Mouse (Mus musculus) liver, embryonic 11.5 days (tissue): Measurements from ENCODE around the gene 4933402D24Rik. TPM values are rescaled to one million over a fixed set of nuclear protein-coding genes. Genes with fewer than 3 reads are reported as not detected.

Experiments used
- ATAC-seq: fragments of 200-750 bp; cut with Nextera tagmentation; replicated peaks from 2 replicates; pipeline ENCODE4 v1.8.0; 2017; ENCODE audit warnings: moderate number of reproducible peaks, mild to moderate bottlenecking, moderate TSS enrichment, moderate library complexity; ENCODE audit not compliant: low FRiP score
- DNase-seq: peaks from one replicate; pipeline ENCODE4 v3.0.0-alpha.2; 2017; ENCODE audit warnings: low spot score
- H3K27ac ChIP-seq: fragments of 300-500 bp; sonication (generic); 2 replicates; pipeline ENCODE4 v1.5.1; 2014; ENCODE audit warnings: mild to moderate bottlenecking, low read depth, low read length, control low read depth
- H3K27me3 ChIP-seq: fragments of 300-500 bp; sonication (generic); replicated peaks from 2 replicates; pipeline ENCODE4 v1.6.1; 2014; ENCODE audit warnings: low read length, mixed read lengths; ENCODE audit not compliant: control insufficient read depth, insufficient read depth
- H3K36me3 ChIP-seq: fragments of 300-500 bp; sonication (generic); 2 replicates; pipeline ENCODE4 v1.6.1; 2014; ENCODE audit warnings: mild to moderate bottlenecking, low read length, moderate library complexity, mixed read lengths; ENCODE audit not compliant: control insufficient read depth, insufficient read depth
- H3K4me1 ChIP-seq: fragments of 300-500 bp; sonication (generic); replicated peaks from 2 replicates; pipeline ENCODE4 v1.6.1; 2014; ENCODE audit warnings: low read length, mixed read lengths; ENCODE audit not compliant: control insufficient read depth, insufficient read depth
- H3K4me2 ChIP-seq: fragments of 300-500 bp; sonication (generic); 2 replicates; pipeline ENCODE4 v1.6.1; 2014; ENCODE audit warnings: mild to moderate bottlenecking, control low read depth, moderate library complexity
- H3K4me3 ChIP-seq: fragments of 300-500 bp; sonication (generic); 2 replicates; pipeline ENCODE4 v1.5.1; 2014; ENCODE audit warnings: low read depth, low read length, control low read depth
- H3K9ac ChIP-seq: fragments of 300-500 bp; sonication (generic); 2 replicates; pipeline ENCODE4 v1.6.1; 2014; ENCODE audit warnings: low read depth, low read length, control low read depth
- H3K9me3 ChIP-seq: fragments of 300-500 bp; sonication (generic); 2 replicates; pipeline ENCODE4 v1.6.1; 2016; ENCODE audit warnings: low read length, inconsistent platforms, mixed read lengths; ENCODE audit not compliant: control insufficient read depth
- WGBS: fragments of 180-500 bp; shearing (Covaris S2); extraction: QIAGEN DNeasy Blood & Tissue Kit; methylation state at CpG from one replicate; pipeline ENCODE4 v1.1.7; 2014; 5-methylcytosine and 5-hydroxymethylcytosine counted together
- polyA plus RNA-seq: library from polyadenylated mRNA; unstranded; fragments of >200 nt; fragmentation: Nextera tagmentation; extraction: Ambion mirVana; gene quantifications from 2 replicates; pipeline ENCODE4 v1.2.1, GENCODE M21; 2014

The 4933402D24Rik gene
- polyA plus RNA-seq, 1 experiment from 2014 or later = not detected

DNA sequence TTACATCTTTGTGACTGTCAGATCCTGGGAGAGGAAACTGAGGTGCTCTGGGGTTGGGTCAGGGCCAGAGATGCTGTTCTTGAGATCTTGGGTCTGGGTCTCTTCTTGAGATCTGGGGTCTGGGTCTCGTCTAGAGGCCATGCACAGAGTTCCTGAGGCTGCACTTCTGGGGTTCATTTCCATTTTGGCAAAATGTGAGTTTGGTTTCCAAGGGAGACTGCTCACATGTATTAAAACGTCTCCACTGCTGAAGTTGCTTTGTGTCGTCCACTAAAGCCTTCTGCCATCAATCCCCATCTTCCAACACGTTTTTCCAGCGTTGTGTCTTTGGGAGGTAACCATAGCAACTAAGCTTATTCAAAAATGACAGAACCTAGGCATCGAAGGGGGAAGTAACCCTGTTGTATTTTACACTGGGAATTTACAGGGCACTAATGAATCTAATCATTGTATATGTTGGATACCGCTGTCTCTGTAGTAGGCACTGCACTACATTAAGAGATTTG lies 5.1 kb downstream of the 4933402D24Rik start:
- Histone ChIP-seq H3K9ac (no peak overlapping the region), H3K9me3 (no peaks in the 10 kb centered on the region), H3K4me2 (no peak overlapping the region), H3K4me3 (no peak overlapping the region), H3K4me1 (no peaks in the 10 kb centered on the region), H3K27me3 (no peaks in the 10 kb centered on the region), H3K27ac (no peak overlapping the region), H3K36me3 (no peaks in the 10 kb centered on the region)
- WGBS = 56% methylated on average over 7 of the region's 7 CpGs
- ATAC-seq (no peak), DNase-seq (no peak)

DNA sequence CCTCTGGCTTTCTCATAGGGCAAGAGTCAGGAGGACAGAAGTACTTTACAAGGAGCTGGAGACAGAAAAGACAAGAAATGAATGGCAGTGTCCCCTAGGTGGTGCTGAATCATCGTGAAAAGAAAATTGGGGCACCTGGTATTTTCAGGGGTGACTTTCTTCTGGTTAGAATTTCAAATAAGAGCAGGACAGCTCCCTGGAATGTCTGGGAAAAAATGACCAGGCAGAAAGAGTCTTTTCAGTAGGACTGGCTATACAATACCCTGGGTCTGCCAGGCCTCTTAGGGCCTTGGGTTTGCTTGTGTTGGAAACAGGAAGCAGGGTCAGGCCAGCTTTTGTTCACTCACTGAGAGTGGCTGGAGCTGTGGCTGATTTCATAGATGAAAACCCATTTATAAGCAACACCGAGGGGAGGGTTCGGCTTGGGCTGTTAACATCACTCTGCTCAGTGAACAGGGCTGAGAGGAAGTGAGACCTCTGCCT lies 5.8 kb downstream of the 4933402D24Rik start:
- DNase-seq (no peak), ATAC-seq (no peak)
- Histone ChIP-seq H3K4me2 (no peak overlapping the region), H3K9ac (no peak overlapping the region), H3K4me3 (no peak overlapping the region), H3K4me1 (no peaks in the 10 kb centered on the region), H3K36me3 (no peaks in the 10 kb centered on the region), H3K27ac (no peak overlapping the region), H3K27me3 (no peaks in the 10 kb centered on the region), H3K9me3 (no peaks in the 10 kb centered on the region)
- WGBS = 32% methylated on average over 3 of the region's 3 CpGs

DNA sequence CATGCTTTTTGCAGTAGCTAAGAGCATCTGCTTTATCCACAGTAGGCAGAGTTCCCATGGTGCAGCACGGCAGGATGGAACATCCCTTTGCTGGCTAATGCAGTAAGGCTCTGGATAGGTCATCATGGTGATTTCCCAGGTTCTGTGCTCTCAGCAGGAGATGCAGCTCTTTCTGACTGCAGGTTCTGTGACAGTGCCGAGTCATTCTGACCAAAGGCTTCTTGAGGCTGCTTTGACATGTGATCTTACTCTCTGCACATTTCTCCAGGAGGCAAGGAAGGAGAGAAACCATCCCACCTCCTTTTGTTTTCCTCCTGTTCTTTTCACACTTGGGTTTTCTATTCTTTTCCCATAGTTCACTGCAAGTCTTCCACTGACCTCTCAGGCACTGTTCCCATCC lies 13.1 kb downstream of the 4933402D24Rik start:
- 52% methylated on average over 2 of the region's 2 CpGs for WGBS
- H3K36me3 ChIP-seq = 0 out of 2 replicates have a peak, but pooled peaks cover 3% of the 10 kb centered on the region
- no peak overlapping the region for H3K4me3 ChIP-seq
- ATAC-seq (no peak), DNase-seq (no peak)
- H3K27ac ChIP-seq = no peak overlapping the region
- H3K27me3 ChIP-seq = no peaks in the 10 kb centered on the region
- no peaks in the 10 kb centered on the region for H3K9me3 ChIP-seq
- no peaks in the 10 kb centered on the region for H3K4me1 ChIP-seq
- H3K4me2 ChIP-seq = no peak overlapping the region
- no peak overlapping the region for H3K9ac ChIP-seq

DNA sequence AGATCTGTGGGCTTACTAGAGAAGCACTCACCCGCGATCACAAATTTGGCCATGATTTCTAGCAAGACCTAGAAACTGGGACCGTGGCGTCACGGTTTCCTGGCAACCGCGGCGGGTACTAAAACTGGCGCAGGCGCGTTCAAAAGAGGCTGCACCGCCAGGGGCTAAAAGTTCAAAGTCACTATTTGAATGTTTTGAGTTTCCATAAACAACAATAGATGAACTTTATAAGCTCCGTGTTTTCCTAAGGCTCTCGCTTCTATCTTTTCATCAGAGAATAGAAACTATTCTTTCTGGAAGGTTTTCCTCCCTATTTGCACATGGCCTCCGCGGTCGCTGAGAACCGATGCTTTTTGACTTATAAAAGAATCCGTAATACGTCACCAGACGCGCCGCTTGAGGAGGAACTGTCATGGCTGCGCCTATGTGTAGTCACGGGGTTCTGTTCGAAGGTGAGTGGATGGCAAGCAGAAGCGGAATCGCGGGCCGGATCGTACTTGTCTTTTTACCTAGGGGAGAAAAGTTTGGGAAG lies 38.8 kb downstream of the 4933402D24Rik start, which contains the start of the genes Mdh1b and Fastkd2:
Mdh1b (minus strand) TSS at position 79 of the 532 bp plus-strand sequence.
Fastkd2 (plus strand) TSS at position 375 of the 532 bp plus-strand sequence.
- Histone ChIP-seq H3K27ac (no peak within 1 kb of the TSS), H3K4me2 (peak within 1 kb of the TSS; percentile 69), H3K36me3 (no peaks in the 10 kb centered on the region), H3K9me3 (no peaks in the 10 kb centered on the region), H3K4me3 (peak within 1 kb of the TSS; percentile 74), H3K4me1 (peaks cover 5% of the 10 kb centered on the region; the same call in 1 of the 2 replicates), H3K27me3 (no peaks in the 10 kb centered on the region), H3K9ac (peak within 1 kb of the TSS; percentile 76)
- ATAC-seq (peak; percentile 90), DNase-seq (peak; percentile 83)
- WGBS = under 1% methylated on average over 31 of the region's 31 CpGs

DNA sequence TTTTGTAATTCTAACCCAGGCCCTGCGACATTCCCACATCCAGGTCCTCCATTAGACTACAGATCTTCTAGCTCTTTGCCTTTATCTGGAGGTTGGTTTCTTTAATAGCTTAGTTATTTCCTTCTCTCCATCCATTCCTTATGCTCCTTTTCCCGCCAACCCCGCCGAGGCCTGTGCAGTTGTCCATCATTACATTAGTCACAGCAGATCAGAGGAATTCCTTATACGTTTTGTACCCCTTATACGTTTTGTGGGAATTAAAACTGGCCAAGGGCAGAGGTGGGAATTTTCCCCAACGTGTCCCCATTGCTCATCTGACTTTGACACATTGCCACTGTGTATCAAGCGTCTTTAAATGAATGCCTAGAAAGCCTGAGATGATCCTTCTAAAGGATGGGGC lies 39.3 kb downstream of the 4933402D24Rik start:
- Histone ChIP-seq H3K9ac (no peak overlapping the region), H3K4me1 (peaks cover 5% of the 10 kb centered on the region; the same call in 1 of the 2 replicates), H3K4me2 (peak overlapping the region; percentile 69), H3K9me3 (no peaks in the 10 kb centered on the region), H3K27ac (no peak overlapping the region), H3K4me3 (peak overlapping the region; percentile 74), H3K27me3 (no peaks in the 10 kb centered on the region), H3K36me3 (no peaks in the 10 kb centered on the region)
- 53% methylated on average over 8 of the region's 8 CpGs for WGBS
- no peak for ATAC-seq
- DNase-seq = no peak

DNA sequence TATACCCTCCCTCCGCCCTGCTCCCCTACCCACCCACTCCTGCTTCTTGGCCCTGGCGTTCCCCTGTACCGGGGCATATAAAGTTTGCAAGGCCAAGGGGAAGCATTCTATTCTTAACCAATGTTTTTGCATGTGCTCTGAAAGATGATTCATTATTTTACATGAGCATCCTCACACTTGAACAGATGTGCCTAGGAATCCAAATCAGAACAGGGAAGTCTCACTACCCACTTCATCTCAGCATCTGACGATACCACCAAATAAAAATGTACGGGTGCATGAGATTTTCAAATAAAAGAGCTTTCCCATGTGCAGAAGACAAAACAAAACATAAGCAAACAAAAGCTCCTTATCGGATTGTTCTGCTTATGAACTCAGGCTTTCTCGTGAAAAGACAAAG lies 48.9 kb downstream of the 4933402D24Rik start:
- WGBS = 86% methylated on average over 7 of the region's 7 CpGs
- H3K36me3 ChIP-seq = no peaks in the 10 kb centered on the region
- no peaks in the 10 kb centered on the region for H3K27me3 ChIP-seq
- H3K4me1 ChIP-seq = no peaks in the 10 kb centered on the region
- ATAC-seq (no peak), DNase-seq (no peak)
- H3K9me3 ChIP-seq = no peaks in the 10 kb centered on the region
- H3K9ac ChIP-seq = no peak overlapping the region
- H3K4me2 ChIP-seq = no peak overlapping the region
- H3K4me3 ChIP-seq = no peak overlapping the region
- H3K27ac ChIP-seq = no peak overlapping the region

DNA sequence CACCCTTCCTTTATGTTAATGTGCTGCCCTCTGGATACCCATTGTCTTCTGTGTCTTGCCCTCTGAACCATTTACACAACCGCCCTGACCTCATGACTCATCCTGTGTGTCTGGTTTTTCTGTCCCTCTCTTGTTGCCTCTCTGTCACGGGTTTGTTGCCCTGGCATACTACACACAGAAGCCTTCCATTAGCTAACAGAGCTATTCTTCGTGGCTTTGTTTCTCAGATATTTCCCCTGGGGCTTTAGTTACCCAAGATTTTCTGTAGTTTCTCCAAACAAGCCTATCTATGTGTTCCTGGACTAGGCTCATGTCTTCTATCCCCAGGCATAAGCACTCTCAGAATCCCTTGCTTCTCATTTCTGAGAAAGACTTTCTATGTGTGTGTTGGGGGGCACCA lies 60.2 kb downstream of the 4933402D24Rik start:
- H3K27ac ChIP-seq = no peak overlapping the region
- no peaks in the 10 kb centered on the region for H3K9me3 ChIP-seq
- H3K4me1 ChIP-seq = no peaks in the 10 kb centered on the region
- ATAC-seq = no peak
- no peak overlapping the region for H3K4me3 ChIP-seq
- no peak for DNase-seq
- H3K9ac ChIP-seq = no peak overlapping the region
- H3K4me2 ChIP-seq = no peak overlapping the region
- H3K27me3 ChIP-seq = no peaks in the 10 kb centered on the region
- no peaks in the 10 kb centered on the region for H3K36me3 ChIP-seq
- WGBS = 60% methylated on average over 3 of the region's 3 CpGs

DNA sequence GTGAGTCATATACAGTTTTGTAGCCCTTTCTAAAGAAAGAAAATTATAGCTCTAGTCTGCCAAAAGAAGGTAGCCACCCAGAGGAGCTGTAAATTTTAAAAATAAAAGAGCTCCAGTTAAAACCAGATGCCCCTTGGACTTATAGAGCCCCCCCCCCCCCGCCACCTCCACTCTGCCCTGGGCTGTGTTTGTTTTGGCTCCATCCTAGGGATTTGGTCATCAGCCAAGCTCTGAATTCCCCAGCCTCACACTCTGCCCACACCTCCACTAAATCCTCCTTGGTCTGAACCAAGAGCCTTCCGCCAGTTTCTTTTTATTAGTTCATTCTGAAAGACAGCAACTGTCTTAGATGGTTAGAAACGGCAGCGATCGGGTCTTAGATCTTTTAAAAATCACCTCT lies 63.3 kb downstream of the 4933402D24Rik start:
- H3K4me1 ChIP-seq = no peaks in the 10 kb centered on the region
- no peak for DNase-seq
- no peaks in the 10 kb centered on the region for H3K27me3 ChIP-seq
- no peaks in the 10 kb centered on the region for H3K9me3 ChIP-seq
- ATAC-seq = no peak
- H3K4me2 ChIP-seq = no peak overlapping the region
- WGBS = 74% methylated on average over 5 of the region's 5 CpGs
- H3K27ac ChIP-seq = no peak overlapping the region
- no peak overlapping the region for H3K9ac ChIP-seq
- H3K36me3 ChIP-seq = no peaks in the 10 kb centered on the region
- H3K4me3 ChIP-seq = no peak overlapping the region
